Mouse (Mus musculus) C2C12 (cell line): ENCODE results near the gene Ren1. TPM values are rescaled to one million over a fixed set of nuclear protein-coding genes. Genes with fewer than 3 reads are reported as not detected.
A peak's percentile ranks its signal among the peaks of the same experiment; 100 is the strongest.

Experiments used
- H3K27me3 ChIP-seq: one replicate; pipeline ENCODE4 v1.6.1; 2011; ENCODE audit not compliant: control insufficient read depth, insufficient read depth, insufficient read length
- H3K36me3 ChIP-seq: one replicate; pipeline ENCODE4 v1.6.1; 2011; ENCODE audit not compliant: control insufficient read depth, insufficient read depth
- H3K4me3 ChIP-seq: one replicate; pipeline ENCODE4 v1.5.1; 2011; ENCODE audit warnings: mild to moderate bottlenecking, control low read depth; ENCODE audit not compliant: poor library complexity, insufficient read depth, severe bottlenecking
- H3K79me2 ChIP-seq: one replicate; pipeline ENCODE4 v1.6.1; 2011; ENCODE audit not compliant: control insufficient read depth, insufficient read depth
- H3K79me3 ChIP-seq: one replicate; pipeline ENCODE4 v1.6.1; 2011; ENCODE audit warnings: low read depth, control low read depth
- H3ac ChIP-seq: one replicate; pipeline ENCODE3; 2011; ENCODE audit warnings: low read depth; ENCODE audit not compliant: control insufficient read depth, insufficient read length
- CEBPB ChIP-seq: IDR thresholded peaks from one replicate; pipeline ENCODE4 v1.6.1; 2011; ENCODE audit warnings: low read depth, mild to moderate bottlenecking, control low read depth, moderate library complexity
- CTCF ChIP-seq: IDR thresholded peaks from one replicate; pipeline ENCODE4 v1.5.1; 2011; ENCODE audit not compliant: control insufficient read depth, insufficient read depth, insufficient read length
- FOSL1 ChIP-seq: IDR thresholded peaks from one replicate; pipeline ENCODE4 v1.8.0; 2011; ENCODE audit warnings: mild to moderate bottlenecking, low read length; ENCODE audit not compliant: poor library complexity, insufficient read depth, severe bottlenecking
- MAX ChIP-seq: IDR thresholded peaks from one replicate; pipeline ENCODE4 v1.6.1; 2011; ENCODE audit warnings: mild to moderate bottlenecking, control low read depth
- MYOD1 ChIP-seq: IDR thresholded peaks from one replicate; pipeline ENCODE4 v1.6.1; 2011; ENCODE audit warnings: low read depth; ENCODE audit not compliant: control insufficient read depth, insufficient read length
- MYOG ChIP-seq: IDR thresholded peaks from one replicate; pipeline ENCODE4 v1.6.1; 2011; ENCODE audit not compliant: control insufficient read depth, insufficient read length; ENCODE audit errors: extremely low read depth
- USF1 ChIP-seq: IDR thresholded peaks from one replicate; pipeline ENCODE4 v1.6.1; 2011; ENCODE audit warnings: low read depth, mild to moderate bottlenecking, control low read depth, moderate library complexity
- polyA plus RNA-seq: library from polyadenylated mRNA; unstranded; fragments of >200 nt; fragmentation: generic; extraction: Trizol; gene quantifications from one replicate; pipeline ENCODE4 v1.2.1, GENCODE M21; 2012; ENCODE audit warnings: missing spikeins

Gene Ren1
- polyA plus RNA-seq, 1 experiment: not detected

GRCm38 (mm10) chr1:133356330-133356729, 6.0 kb downstream of the Ren1 start:
- peaks cover 85% of the 10 kb centered on the region for H3K27me3 ChIP-seq
- H3K79me3 ChIP-seq: no peaks in the 10 kb centered on the region
- no peaks in the 10 kb centered on the region for H3K36me3 ChIP-seq
- H3ac ChIP-seq: no peak overlapping the region
- TF ChIP-seq MYOG: no peak
- TF ChIP-seq CTCF: no peak
- no peak for TF ChIP-seq MYOD1
- TF ChIP-seq FOSL1: no peak
- TF ChIP-seq USF1: no peak
- TF ChIP-seq CEBPB: no peak
- no peak for TF ChIP-seq MAX
- no peaks in the 10 kb centered on the region for H3K79me2 ChIP-seq
- H3K4me3 ChIP-seq: no peak overlapping the region

GRCm38 (mm10) chr1:133361006-133361405, 10.7 kb downstream of the Ren1 start:
- Histone ChIP-seq H3K27me3 (peaks cover 82% of the 10 kb centered on the region), H3K4me3 (no peak overlapping the region), H3K79me3 (no peaks in the 10 kb centered on the region), H3K36me3 (no peaks in the 10 kb centered on the region), H3ac (no peak overlapping the region), H3K79me2 (no peaks in the 10 kb centered on the region)
- TF ChIP-seq CTCF (no peak), MYOD1 (no peak), FOSL1 (no peak), MAX (no peak), MYOG (no peak), CEBPB (no peak), USF1 (no peak)

GRCm38 (mm10) chr1:133362103-133362502, 11.8 kb downstream of the Ren1 start:
- Histone ChIP-seq H3K4me3 (no peak overlapping the region), H3K79me3 (no peaks in the 10 kb centered on the region), H3K36me3 (no peaks in the 10 kb centered on the region), H3K27me3 (peaks cover 82% of the 10 kb centered on the region), H3K79me2 (no peaks in the 10 kb centered on the region), H3ac (no peak overlapping the region)
- no peak for TF ChIP-seq CEBPB
- TF ChIP-seq USF1: no peak
- TF ChIP-seq CTCF: no peak
- no peak for TF ChIP-seq MAX
- no peak for TF ChIP-seq FOSL1
- no peak for TF ChIP-seq MYOG
- TF ChIP-seq MYOD1: no peak

GRCm38 (mm10) chr1:133363276-133364021, 13.1 kb downstream of the Ren1 start, which contains the start of gene Etnk2:
Gene Etnk2, plus strand, starts transcription at chr1:133363572.
- TF ChIP-seq MYOD1 (no peak), MAX (no peak)
- no peak within 1 kb of the TSS for H3K4me3 ChIP-seq
- H3K79me2 ChIP-seq: no peaks in the 10 kb centered on the region
- no peaks in the 10 kb centered on the region for H3K36me3 ChIP-seq
- no peaks in the 10 kb centered on the region for H3K79me3 ChIP-seq
- peak within 1 kb of the TSS; percentile 37 for H3ac ChIP-seq
- H3K27me3 ChIP-seq: peaks cover 80% of the 10 kb centered on the region

- Histone ChIP-seq H3K4me3 (no peak overlapping the region), H3K36me3 (no peaks in the 10 kb centered on the region), H3ac (no peak overlapping the region), H3K27me3 (peaks cover 80% of the 10 kb centered on the region), H3K79me2 (no peaks in the 10 kb centered on the region), H3K79me3 (no peaks in the 10 kb centered on the region)
- TF ChIP-seq FOSL1 (no peak), CEBPB (no peak), USF1 (no peak), MYOD1 (no peak), MAX (no peak), CTCF (no peak), MYOG (no peak)
Measured at GRCm38 (mm10) chr1:133364022-133364630, 13.8 kb downstream of the Ren1 start.
